Mouse (Mus musculus): ENCODE measurements around the gene Zfp57.
"Not testable (repeated sequence)": the region's sequence is repeated elsewhere in the genome, so short reads cannot be mapped to it uniquely, and the experiment has no call there.

Zfp57 gene

GRCm38 (mm10) chr17:36995448-36995847, 5.5 kb upstream of the Zfp57 start:
- DNase-seq (ENCODE audit: inconsistent ontology term), result no peak

DNA sequence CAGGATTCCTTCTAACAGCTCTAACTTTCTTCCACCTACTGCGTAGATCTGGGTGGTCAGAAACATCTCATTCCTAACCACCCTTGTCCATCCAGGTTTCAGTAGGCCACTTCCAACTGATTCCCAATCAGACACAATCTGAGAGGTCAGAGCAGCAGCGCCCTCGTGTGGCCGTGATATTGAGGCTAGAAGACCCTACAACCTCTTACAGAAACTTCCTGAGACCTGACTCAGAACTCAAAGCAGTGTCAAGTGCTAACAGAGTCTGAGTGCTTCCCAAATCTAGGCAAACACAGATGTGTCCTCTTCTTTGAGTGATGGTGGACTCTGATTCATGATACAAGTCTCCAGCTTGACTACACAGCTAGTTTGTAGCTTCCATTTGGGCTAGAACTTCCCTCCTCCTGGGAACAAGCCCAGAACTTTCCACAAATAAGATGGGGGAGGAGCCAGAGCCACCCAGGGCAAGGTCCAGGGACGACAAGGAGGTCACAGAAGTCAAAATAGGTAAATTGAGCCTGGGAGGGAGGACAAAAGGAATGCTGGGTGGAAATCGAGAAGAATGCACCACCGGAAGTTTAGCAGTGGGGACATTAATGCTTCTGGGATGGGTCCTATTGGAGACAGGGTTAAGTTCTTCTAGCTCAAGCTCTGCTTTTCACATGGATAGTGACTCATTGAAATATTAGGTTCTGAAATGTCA, 3.8 kb upstream of the Zfp57 start:
- DNase-seq (ENCODE audit: inconsistent ontology term), result peak; percentile 59

- no peak for DNase-seq (ENCODE audit: inconsistent ontology term)
These were observed 2.5 kb upstream of the Zfp57 start for GRCm38 (mm10) chr17:36998477-36998876.

DNA sequence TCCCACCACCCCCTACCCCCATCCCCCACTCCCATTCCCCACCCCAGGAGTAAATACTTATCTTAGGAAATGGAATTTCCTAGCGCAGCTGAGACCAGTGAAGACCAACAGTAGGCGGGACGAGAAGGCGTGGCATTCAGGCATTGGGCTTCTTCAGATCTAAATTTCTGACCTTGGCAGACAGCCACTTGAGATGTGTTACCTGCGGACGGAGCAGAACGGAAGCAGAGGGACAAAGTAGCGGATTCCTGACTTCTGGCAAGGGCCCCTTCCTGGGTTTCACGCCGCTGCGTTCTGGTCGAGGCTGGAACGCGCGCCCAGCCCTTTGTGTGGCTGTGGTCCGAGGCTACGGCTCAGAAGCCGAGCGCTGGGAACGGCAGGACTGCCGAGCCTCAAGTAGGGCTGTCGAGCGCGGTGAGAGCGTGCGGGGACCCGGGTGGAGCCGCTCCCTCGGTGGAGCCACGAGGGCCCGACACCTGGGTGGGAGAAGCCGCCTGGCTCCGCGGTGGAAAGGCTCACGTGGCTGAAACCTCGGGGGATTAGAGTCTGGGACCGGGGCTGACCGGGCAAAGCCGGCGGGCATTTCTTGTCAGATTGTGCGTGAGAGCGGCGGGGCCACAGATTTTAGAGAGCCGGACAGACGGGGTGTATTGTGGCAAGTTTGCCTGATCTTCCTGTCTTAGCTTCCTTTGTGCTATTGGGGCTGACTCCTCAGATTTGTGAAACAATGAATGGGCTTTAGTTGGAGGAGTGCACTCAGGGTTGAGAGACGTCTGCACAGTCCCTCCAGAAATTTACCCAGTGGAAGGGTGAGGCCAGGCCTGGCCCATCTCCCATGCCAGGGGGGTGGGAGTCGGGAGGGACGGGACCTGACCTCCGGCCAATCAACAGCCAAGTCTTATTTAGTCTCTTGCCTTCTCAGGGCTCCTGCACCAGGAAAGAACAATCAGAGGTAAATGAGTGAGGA, 1.7 kb downstream of the Zfp57 start:
- peak; percentile 79 for DNase-seq (ENCODE audit: inconsistent ontology term)

- no peak for DNase-seq (ENCODE audit: inconsistent ontology term)
These were observed 2.4 kb downstream of the Zfp57 start for GRCm38 (mm10) chr17:37003366-37003765.

- DNase-seq (ENCODE audit: inconsistent ontology term), result no peak
These were observed 7.2 kb downstream of the Zfp57 start for GRCm38 (mm10) chr17:37008161-37008560.

DNA sequence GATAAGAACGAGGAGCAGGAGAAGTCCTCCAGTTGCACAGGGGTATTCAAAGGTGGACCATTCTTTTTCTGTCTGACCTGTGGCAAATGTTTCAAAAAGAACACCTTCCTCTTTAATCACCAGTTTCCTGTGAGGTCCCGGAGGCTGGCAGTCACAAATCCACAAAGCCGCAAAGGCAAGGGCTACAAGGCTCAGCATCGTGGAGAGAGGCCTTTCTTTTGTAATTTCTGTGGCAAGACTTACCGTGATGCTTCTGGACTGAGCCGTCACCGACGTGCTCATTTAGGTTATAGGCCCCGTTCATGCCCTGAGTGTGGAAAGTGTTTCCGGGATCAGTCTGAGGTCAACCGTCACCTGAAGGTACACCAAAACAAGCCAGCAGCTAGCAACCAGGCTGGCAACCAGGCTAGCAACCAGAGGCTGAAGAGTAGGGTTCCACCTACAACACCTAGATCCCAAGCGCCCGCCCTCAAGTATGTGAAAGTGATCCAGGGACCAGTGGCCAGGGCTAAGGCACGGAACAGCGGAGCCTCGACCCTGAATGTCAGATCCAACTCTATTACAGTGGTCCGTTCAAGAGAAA, 8.6 kb downstream of the Zfp57 start:
- DNase-seq (ENCODE audit: inconsistent ontology term), result no peak

DNA sequence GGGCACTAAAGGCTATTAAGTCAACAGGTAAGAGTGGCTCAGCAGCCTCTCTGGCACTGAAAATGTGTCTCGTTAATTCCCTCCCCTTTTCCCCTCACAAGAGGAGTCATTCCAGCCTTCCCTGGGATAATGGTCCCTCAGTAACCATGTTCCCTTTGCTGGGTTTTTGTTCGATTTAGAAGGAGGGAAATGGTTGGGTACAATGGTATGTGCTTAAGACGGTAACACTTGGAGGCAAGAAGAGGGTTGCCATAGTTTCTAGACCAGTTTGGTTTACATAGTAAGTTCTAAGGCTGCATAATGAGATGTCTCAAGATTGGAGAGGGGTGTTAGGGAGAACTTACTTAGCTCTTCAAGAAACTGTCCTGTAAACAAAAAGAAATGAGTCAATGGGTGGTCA, 10.8 kb downstream of the Zfp57 start:
- DNase-seq (ENCODE audit: inconsistent ontology term), result no peak

DNA sequence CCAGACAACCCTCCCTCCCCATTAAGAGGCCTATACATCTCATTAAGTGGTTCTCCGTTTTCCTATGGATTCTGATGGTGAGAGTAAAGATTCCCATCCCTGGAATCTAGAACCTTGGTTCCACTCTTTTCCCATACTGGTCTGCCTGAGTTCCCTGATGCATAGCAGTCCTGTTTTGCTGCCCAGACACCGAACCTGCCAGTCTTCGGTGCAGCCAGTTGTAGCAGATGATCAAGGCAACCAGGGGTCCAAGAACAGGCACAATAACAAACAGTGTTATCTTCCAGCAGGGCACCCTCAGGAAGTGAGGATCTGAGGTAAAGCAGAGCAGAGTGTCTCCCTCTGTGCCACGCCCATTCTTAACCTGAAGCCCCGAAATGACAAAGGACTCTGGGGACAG, 11.2 kb downstream of the Zfp57 start:
- DNase-seq (ENCODE audit: inconsistent ontology term), result no peak

DNA sequence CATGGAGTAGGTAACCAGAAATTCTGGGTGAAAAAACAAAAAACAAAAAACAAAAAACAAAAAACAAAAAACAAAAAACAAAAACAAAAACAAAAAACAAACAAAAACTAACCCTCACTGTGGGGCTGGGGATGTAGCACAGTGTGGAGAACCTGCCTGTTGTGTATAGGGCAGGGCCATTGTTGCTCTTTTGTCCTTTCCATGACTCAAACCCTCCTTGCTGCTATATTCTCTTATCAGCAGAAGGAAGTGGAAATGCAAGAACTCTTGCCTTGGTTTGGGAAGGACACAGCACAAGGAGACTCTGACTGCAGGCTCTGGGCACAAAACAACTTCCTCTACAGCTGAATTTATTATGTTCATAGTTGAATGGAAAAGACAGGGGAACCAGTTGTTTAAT, 15.4 kb downstream of the Zfp57 start:
- DNase-seq (ENCODE audit: inconsistent ontology term), result no peak

DNA sequence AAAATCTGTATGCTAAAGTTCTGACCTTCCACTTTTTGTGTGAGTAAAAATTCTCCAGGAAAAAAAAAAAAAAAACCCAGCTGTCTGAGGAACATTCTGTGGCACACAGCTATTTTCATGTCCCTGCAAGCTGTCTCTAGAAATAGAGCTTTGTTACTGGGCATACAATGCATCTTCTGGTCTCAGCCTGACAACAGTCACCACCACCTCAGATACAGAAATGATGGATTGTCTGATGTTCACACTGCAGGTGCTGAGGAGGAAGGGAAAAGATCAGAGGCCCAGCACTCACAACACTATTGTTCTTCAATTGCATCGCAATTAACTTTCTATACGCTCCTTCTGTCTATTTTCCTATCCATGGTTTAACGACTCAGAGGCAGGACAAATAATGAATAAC, 17.4 kb downstream of the Zfp57 start:
- no peak for DNase-seq (ENCODE audit: inconsistent ontology term)

DNA sequence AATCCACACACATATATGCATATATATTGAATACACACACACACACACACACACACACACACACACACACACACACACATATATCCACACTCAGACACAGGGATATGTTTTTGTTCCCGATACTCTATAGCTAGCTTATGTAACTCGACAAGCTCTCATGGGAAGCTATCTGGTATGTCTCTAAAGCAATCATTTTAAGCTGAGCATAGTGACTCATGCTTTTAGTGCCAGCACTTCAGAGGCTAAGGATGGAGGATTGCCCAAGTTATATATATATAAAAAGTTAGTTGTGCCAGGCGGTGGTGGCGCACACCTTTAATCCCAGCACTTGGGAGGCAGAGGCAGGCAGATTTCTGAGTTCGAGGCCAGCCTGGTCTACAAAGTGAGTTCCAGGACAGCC, 18.3 kb downstream of the Zfp57 start:
- DNase-seq (ENCODE audit: inconsistent ontology term), result not testable (repeated sequence)

DNA sequence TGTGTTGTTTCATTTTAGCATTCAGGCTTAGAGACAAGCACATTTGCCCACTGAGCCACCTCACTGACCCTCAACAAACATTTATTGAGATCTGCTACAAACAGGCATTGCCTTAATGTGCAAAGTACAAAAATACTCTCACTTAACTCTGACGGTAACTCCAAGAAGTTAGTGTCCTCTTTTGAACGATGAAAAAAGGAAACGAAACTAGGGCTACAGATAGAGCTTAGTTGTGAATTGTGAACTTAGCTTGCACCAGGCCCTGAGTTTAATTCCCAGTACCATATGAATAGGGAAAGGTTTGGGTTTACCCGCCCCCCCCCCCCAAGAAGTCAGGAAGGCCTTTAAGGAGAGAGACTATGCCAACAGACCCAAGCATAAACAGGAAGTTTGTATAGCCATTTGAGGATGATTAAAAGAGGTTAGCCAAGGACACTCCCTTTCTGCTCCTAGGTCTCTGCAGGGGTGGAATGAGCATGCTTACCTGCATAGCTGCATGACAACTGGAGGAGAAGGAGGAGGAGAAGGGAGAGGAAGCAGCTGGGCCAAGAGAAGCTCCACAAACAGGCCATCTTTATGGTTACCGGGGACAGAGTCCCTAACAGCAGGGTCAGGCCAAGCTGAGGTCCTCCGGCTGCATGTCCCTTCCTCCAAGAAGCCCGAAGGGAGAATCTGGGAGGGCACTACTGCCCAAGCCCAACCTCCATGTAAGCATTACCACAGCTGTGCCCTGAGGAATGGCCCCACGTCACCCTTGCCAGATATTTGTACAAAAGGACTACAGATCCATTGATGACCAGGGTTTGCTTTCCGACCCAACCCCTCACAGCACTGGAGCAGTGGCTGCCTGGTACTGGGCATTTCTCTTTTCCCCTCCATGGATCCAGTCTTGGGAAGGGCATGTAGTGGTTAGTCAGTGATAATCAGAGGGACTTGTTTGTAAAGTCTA, 21.9 kb downstream of the Zfp57 start, which contains the start of gene Mog:
TSS of gene Mog (minus strand) at position 771 of the 949 bp plus-strand sequence.
- DNase-seq (ENCODE audit: inconsistent ontology term), result no peak

DNA sequence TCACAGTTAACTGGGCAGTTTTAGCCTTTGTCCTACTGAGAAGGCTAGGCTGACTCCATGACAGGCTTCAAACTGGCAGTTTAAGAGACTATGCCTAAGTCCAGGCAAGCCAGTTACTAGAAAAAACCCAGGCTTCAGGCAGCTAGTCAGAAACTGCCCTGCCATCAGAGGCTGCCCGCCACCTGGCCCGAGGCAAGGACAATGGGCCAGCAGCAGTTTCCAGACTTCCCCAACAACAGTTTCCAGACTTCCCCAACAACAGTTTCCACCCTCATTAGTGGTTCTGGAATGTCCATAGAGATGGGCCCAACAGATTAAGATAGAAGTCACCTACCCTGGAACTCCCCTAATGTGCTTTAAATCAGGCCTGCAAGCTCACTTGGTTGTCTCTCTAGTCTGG, 25.5 kb downstream of the Zfp57 start:
- no peak for DNase-seq (ENCODE audit: inconsistent ontology term)

DNA sequence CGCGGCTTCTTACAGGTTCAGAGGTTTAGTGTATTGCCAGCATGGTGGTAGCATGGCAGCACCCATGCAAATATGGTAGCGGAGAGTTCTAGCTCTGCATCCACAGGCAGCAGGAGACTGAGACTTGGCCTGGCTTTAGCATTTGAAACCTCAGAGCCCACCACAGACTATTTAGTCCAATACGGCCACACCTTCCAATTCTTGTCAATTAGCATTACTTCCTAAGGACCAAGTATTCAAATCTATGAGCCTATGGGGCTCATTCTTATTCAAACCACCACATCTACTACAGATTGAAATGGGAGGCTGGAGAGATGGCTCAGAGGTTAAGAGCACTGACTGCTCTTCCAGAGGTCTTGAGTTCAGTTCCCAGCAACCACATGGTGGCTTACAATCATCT, 26.5 kb downstream of the Zfp57 start:
- DNase-seq (ENCODE audit: inconsistent ontology term), result no peak

DNA sequence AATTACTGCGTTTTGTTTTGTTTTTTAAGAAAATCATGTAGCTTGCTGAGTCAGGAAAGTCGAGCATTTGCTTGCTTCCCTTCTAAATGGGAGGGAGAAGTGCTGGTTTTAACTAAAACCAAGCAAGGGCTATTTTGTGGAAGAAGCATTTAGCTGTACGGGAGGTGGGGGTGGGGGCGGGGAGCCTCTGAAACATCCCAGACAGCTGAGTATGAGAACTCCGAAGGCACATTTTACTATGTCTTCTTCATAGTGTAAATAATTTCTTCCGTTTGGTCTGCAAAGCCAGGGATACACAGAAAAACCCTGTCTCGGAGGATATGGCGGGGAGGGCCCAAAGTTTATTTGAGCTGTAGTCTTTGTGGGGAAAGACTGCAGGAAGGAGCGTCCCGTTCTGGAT, 27.2 kb downstream of the Zfp57 start:
- DNase-seq (ENCODE audit: inconsistent ontology term), result no peak

- peak; percentile 98 for DNase-seq (ENCODE audit: inconsistent ontology term)
These were observed 27.7 kb downstream of the Zfp57 start for GRCm38 (mm10) chr17:37028683-37029120.

DNA sequence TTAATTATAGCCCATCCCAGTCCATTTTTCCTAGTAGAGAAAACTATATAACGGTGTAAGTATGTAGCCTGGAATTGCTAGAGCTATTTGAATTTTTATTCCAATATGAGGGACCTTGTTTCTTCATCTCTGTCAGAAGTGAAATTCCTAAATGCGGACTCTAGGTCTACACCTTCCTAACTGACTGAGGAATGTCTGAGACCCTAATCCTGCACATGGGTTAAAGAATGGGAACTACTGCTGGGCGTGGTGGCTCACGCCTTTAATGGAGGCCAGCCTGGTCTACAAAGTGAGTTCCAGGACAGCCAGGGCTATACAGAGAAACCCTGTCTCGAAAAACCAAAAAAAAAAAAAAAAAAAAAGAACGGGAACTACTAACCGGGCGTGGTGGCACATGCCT, 28.2 kb downstream of the Zfp57 start:
- no peak for DNase-seq (ENCODE audit: inconsistent ontology term)

GRCm38 (mm10) chr17:37039127-37039894, 38.3 kb downstream of the Zfp57 start:
- DNase-seq (ENCODE audit: inconsistent ontology term), result no peak

DNA sequence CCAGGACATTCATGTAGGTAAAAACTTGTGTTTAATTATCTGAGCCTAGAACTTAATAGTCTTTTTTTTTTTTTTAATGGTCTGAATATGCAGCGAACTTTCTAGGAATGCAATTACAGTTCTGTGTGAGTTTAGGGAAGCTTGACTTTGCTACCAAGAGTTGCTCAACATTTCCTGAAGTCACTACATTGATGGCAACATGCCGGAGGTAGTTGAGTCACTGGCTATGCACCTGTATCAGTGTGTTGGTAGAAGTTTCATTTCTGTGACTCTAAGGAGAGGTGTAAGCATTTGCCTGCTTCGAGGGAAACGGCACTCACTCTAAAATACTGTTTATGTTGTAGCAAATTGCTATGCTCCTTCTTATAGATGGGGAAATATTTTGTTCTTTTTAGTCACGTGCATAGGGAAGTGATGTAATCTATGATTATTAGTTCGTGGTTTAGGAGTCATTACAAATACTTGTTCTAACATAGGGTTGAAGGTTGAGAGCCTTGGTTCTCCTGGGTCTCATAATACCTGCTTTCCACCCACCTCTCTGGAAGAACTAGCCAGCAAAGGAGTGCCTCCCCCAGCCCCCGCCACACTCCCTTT, 43.8 kb downstream of the Zfp57 start:
- no peak for DNase-seq (ENCODE audit: inconsistent ontology term)

All from Muller cell, postnatal 12 days (primary cell).